Mouse (Mus musculus): ENCODE results near the gene Edc4. TPM values are rescaled to one million over a fixed set of nuclear protein-coding genes. Genes with fewer than 3 reads are reported as not detected.
A peak's percentile ranks its signal among the peaks of the same experiment; 100 is the strongest.

Gene Edc4
- total and polyA plus RNA-seq, 3 experiments, result 28.7 to 46.4 (median 41.6) TPM

GRCm38 (mm10) chr8:105892432-105892831 is 11.8 kb downstream of the Edc4 start:
- Histone ChIP-seq H3K9me3 (replicated peaks; ENCODE audit: low read length) (no peaks in the 10 kb centered on the region), H3K4me2 (ENCODE audit: insufficient read depth, low read depth, poor library complexity, severe bottlenecking) (no peak overlapping the region), H3K36me3 (replicated peaks in 1 of 2; ENCODE audit: control insufficient read depth in 1 of 2, insufficient read depth in 1 of 2, low read length in 1 of 2) (peaks cover 62 to 87% of the 10 kb centered on the region in 2 experiments), H3K79me2 (replicated peaks; ENCODE audit: control insufficient read depth, extremely low read depth, insufficient read depth, poor library complexity, severe bottlenecking) (no peaks in the 10 kb centered on the region), H3K27me3 (replicated peaks) (no peaks in the 10 kb centered on the region), H3K4me1 (ENCODE audit: control insufficient read depth in 1 of 2, insufficient read depth in 2 of 2) (no peaks in the 10 kb centered on the region), H3K4me3 (replicated peaks in 1 of 3; ENCODE audit: low read depth in 2 of 3, low read length in 2 of 3, poor library complexity in 1 of 3) (no peak overlapping the region), H3K27ac (ENCODE audit: insufficient read depth, low read depth) (no peak overlapping the region), H3K9ac (ENCODE audit: insufficient read depth, low read depth) (no peak overlapping the region)
- dilution Hi-C loops (cut with MboI; ENCODE audit: extremely low pct_ligation_motif_present, extremely low pct_unique_long_range_greater_than_20kb, low sequenced_read_pairs) (no loop called here), in situ Hi-C loops (cut with MboI; ENCODE audit: low pct_ligation_motif_present, low pct_unique_long_range_greater_than_20kb, low sequenced_read_pairs) (loop anchor here (5.0 kb wide), 1 partner anchor 45 kb away; the partner anchor contains the start of gene Psmb10)
- no peak for TF ChIP-seq ZMIZ1 (IDR thresholded peaks at IDR 0.05; ENCODE audit: low read depth, low read length)
- peak; percentile 41 for TF ChIP-seq RAD21 (IDR thresholded peaks at IDR 0.05; ENCODE audit: low read depth, low read length)
- peak; percentile 34 to 63; a peak in 3 of 4 replicates for TF ChIP-seq CTCF (conservative IDR thresholded peaks at IDR 0.05 in 1 of 2, IDR thresholded peaks at IDR 0.05 in 1 of 2; ENCODE audit: low read depth in 2 of 2, low read length in 2 of 2)
- TF ChIP-seq SMC3 (IDR thresholded peaks at IDR 0.05; ENCODE audit: low read depth, low read length), result peak; percentile 59
- no peak for TF ChIP-seq POLR2AphosphoS2 (IDR thresholded peaks at IDR 0.05; ENCODE audit: low read depth, low read length)
- TF ChIP-seq SIN3A (IDR thresholded peaks at IDR 0.05; ENCODE audit: low read length), result no peak
- DNase-seq (ENCODE audit: extremely low read depth), result peak; percentile 29

- Histone ChIP-seq H3K9ac (ENCODE audit: insufficient read depth, low read depth) (no peak within 1 kb of the TSS), H3K79me2 (replicated peaks; ENCODE audit: control insufficient read depth, extremely low read depth, insufficient read depth, poor library complexity, severe bottlenecking) (no peaks in the 10 kb centered on the region), H3K9me3 (replicated peaks; ENCODE audit: low read length) (no peaks in the 10 kb centered on the region), H3K27ac (ENCODE audit: insufficient read depth, low read depth) (no peak within 1 kb of the TSS), H3K4me3 (replicated peaks in 1 of 3; ENCODE audit: low read depth in 2 of 3, low read length in 2 of 3, poor library complexity in 1 of 3) (no peak within 1 kb of the TSS), H3K4me2 (ENCODE audit: insufficient read depth, low read depth, poor library complexity, severe bottlenecking) (no peak within 1 kb of the TSS), H3K4me1 (ENCODE audit: control insufficient read depth in 1 of 2, insufficient read depth in 2 of 2) (no peaks in the 10 kb centered on the region), H3K27me3 (replicated peaks) (no peaks in the 10 kb centered on the region), H3K36me3 (replicated peaks in 1 of 2; ENCODE audit: control insufficient read depth in 1 of 2, insufficient read depth in 1 of 2, low read length in 1 of 2) (peaks cover 53 to 78% of the 10 kb centered on the region in 2 experiments)
- dilution Hi-C loops (cut with MboI; ENCODE audit: extremely low pct_ligation_motif_present, extremely low pct_unique_long_range_greater_than_20kb, low sequenced_read_pairs) (no loop called here), in situ Hi-C loops (cut with MboI; ENCODE audit: low pct_ligation_motif_present, low pct_unique_long_range_greater_than_20kb, low sequenced_read_pairs) (loop anchor here (5.0 kb wide), 1 partner anchor 44 kb away; the partner anchor contains the start of gene Psmb10)
- TF ChIP-seq SMC3 (IDR thresholded peaks at IDR 0.05; ENCODE audit: low read depth, low read length) (no peak), NRF1 (IDR thresholded peaks at IDR 0.05; ENCODE audit: low read depth, low read length) (no peak), ETS1 (conservative IDR thresholded peaks at IDR 0.05; ENCODE audit: low read depth, low read length) (no peak), USF2 (conservative IDR thresholded peaks at IDR 0.05; ENCODE audit: low read depth, low read length) (no peak), POLR2A (IDR thresholded peaks at IDR 0.05; ENCODE audit: low read depth, low read length) (no peak), CTCF (conservative IDR thresholded peaks at IDR 0.05 in 1 of 2, IDR thresholded peaks at IDR 0.05 in 1 of 2; ENCODE audit: low read depth in 2 of 2, low read length in 2 of 2) (no peak), USF1 (IDR thresholded peaks at IDR 0.05; ENCODE audit: low read depth, low read length) (no peak), PAX5 (IDR thresholded peaks at IDR 0.05; ENCODE audit: low read length) (no peak), POLR2AphosphoS2 (IDR thresholded peaks at IDR 0.05; ENCODE audit: low read depth, low read length) (no peak)
- DNase-seq (ENCODE audit: extremely low read depth), result peak; percentile 36
Observed at GRCm38 (mm10) chr8:105893339-105893738, 12.7 kb downstream of the Edc4 start, which contains the start of gene Nrn1l. Nrn1l (plus strand) TSS chr8:105893567.

DNA sequence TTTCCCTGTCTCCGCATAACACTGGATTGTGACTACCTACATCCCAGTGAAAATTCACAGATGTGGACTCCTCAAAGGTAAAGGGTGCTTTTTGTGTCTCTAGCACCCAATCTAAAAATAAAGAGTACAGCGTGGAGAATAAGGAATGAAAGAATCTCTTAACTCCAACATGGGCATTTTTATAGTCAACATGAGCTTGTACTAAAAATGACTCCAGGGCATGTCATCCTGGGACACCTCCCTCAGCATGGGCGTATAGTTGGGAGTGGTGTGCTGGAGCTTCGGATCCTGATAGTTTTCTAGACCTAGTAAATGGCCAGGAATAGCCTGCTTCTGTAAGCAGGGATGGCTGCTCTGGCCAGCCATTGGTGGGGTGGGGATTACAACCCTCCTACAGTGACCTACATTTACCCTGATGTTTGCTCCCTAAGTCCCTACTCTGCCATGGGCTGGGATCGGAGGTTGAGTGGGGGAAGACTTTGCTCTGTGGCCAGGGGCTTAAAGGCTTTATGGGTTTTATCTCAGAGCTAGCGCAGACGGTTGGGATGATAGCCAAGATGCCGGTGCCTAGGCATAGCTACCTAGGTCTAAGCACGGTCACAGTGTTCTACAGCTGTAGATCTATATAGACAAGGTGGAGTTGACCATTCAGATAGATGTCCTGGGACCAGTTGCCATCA is 17.3 kb downstream of the Edc4 start:
- Histone ChIP-seq H3K9me3 (replicated peaks; ENCODE audit: low read length) (no peaks in the 10 kb centered on the region), H3K4me3 (replicated peaks in 1 of 3; ENCODE audit: low read depth in 2 of 3, low read length in 2 of 3, poor library complexity in 1 of 3) (no peak overlapping the region), H3K4me1 (ENCODE audit: control insufficient read depth in 1 of 2, insufficient read depth in 2 of 2) (peaks cover 0 to 18% of the 10 kb centered on the region in 2 experiments; a peak in 2 of 4 replicates), H3K27ac (ENCODE audit: insufficient read depth, low read depth) (no peak overlapping the region), H3K27me3 (replicated peaks) (no peaks in the 10 kb centered on the region), H3K4me2 (ENCODE audit: insufficient read depth, low read depth, poor library complexity, severe bottlenecking) (no peak overlapping the region), H3K36me3 (replicated peaks in 1 of 2; ENCODE audit: control insufficient read depth in 1 of 2, insufficient read depth in 1 of 2, low read length in 1 of 2) (peaks cover 11 to 36% of the 10 kb centered on the region in 2 experiments), H3K9ac (ENCODE audit: insufficient read depth, low read depth) (no peak overlapping the region), H3K79me2 (replicated peaks; ENCODE audit: control insufficient read depth, extremely low read depth, insufficient read depth, poor library complexity, severe bottlenecking) (0 out of 2 replicates have a peak, but pooled peaks cover 6% of the 10 kb centered on the region)
- in situ Hi-C loops (cut with MboI; ENCODE audit: low pct_ligation_motif_present, low pct_unique_long_range_greater_than_20kb, low sequenced_read_pairs), result no loop called here
- TF ChIP-seq MYC (IDR thresholded peaks at IDR 0.05; ENCODE audit: low read depth, low read length) (no peak), E2F4 (IDR thresholded peaks at IDR 0.05; ENCODE audit: insufficient replicate concordance, low read depth, low read length) (no peak), POLR2A (IDR thresholded peaks at IDR 0.05; ENCODE audit: low read depth, low read length) (no peak), MXI1 (IDR thresholded peaks at IDR 0.05; ENCODE audit: low read depth, low read length) (no peak), SMC3 (IDR thresholded peaks at IDR 0.05; ENCODE audit: low read depth, low read length) (no peak), NELFE (IDR thresholded peaks at IDR 0.05; ENCODE audit: low read depth, low read length) (no peak), EP300 (IDR thresholded peaks at IDR 0.05; ENCODE audit: low read length) (no peak), ELF1 (IDR thresholded peaks at IDR 0.05; ENCODE audit: low read depth, low read length) (no peak)
- no peak for DNase-seq (ENCODE audit: extremely low read depth)
- dilution Hi-C loops (cut with MboI; ENCODE audit: extremely low pct_ligation_motif_present, extremely low pct_unique_long_range_greater_than_20kb, low sequenced_read_pairs), result no loop called here

Measured in CH12.LX (cell line).